Mouse (Mus musculus): ENCODE results near the gene Ccnb1ip1.

DNA sequence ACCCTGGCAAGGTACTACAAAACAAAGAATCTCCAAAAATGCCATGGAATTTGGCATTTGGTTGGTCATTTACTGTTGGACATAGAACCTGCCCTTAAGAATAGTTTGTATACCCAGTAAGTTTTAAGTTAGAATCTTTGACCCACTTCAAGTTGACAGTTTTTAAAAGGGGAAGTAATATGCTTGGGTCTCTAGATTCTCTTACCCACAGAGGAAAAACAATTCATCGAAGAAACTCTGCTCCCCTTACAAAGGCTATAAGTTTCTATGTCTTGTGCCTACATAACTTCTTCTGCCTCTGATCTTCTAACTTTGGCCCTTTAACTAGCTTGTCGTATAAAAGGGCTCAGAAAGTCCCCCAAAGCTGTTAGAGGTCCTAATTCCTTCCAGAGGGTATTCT lies 67.2 kb downstream of the Ccnb1ip1 start:
- TF ChIP-seq POLR2A (IDR thresholded peaks at IDR 0.05; ENCODE audit: low read depth, low read length), result no peak
- no peak for TF ChIP-seq CTCF (IDR thresholded peaks at IDR 0.05; ENCODE audit: borderline replicate concordance, insufficient read depth, low read length)

Measured in embryonic fibroblast, embryonic 13.5 days (primary cell).